Mouse (Mus musculus): ENCODE data around the gene Fgf13.

DNA sequence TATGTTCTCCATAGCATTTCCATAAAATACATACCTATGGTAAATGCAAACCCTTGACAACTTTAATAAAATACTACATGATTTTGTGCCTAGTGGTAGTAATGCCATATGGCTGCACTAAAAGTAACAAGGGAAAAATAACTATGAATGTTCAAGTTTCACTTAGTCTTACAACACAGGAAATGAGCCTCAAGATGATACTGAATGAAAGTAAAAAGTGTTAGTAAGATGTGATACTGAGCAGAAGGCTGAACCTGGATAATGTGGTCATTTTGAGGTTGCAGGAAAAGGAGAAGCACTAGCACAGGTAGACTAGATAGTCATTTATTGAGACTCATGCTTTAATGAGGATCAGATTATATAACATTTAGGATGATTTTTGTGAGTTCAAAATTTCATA lies 16.2 kb upstream of the Fgf13 start:
- TF ChIP-seq POLR2A (IDR thresholded peaks at IDR 0.05; ENCODE audit: extremely low read depth, insufficient read depth, low read length) (no peak), CTCF (IDR thresholded peaks at IDR 0.05; ENCODE audit: extremely low read depth, insufficient read depth, low read length) (no peak)
